Mouse (Mus musculus) limb, embryonic 12.5 days (tissue): ENCODE results near the gene Sorbs1. TPM values are rescaled to one million over a fixed set of nuclear protein-coding genes. Genes with fewer than 3 reads are reported as not detected.
A peak's percentile ranks its signal among the peaks of the same experiment; 100 is the strongest.

Experiments
- ATAC-seq: fragments of 200-750 bp; cut with Nextera tagmentation; 2 replicates; pipeline ENCODE4 v1.8.0; 2017; ENCODE audit warnings: low read depth, moderate TSS enrichment; ENCODE audit not compliant: insufficient number of reproducible peaks, insufficient read depth, low FRiP score, low TSS enrichment
- H3K27ac ChIP-seq: fragments of 300-500 bp; sonication (generic); 2 replicates; pipeline ENCODE4 v1.5.1; 2016; ENCODE audit warnings: mild to moderate bottlenecking, moderate library complexity
- H3K27me3 ChIP-seq: fragments of 300-500 bp; sonication (generic); 2 replicates; pipeline ENCODE4 v1.6.1; 2016; ENCODE audit warnings: mild to moderate bottlenecking, moderate library complexity
- H3K36me3 ChIP-seq: fragments of 300-500 bp; sonication (generic); 2 replicates; pipeline ENCODE4 v1.6.1; 2016; ENCODE audit warnings: mild to moderate bottlenecking, moderate library complexity
- H3K4me1 ChIP-seq: fragments of 300-500 bp; sonication (generic); replicated peaks from 2 replicates; pipeline ENCODE4 v1.6.1; 2016
- H3K4me2 ChIP-seq: fragments of 300-500 bp; sonication (generic); 2 replicates; pipeline ENCODE4 v1.6.1; 2016; ENCODE audit warnings: mild to moderate bottlenecking, moderate library complexity
- H3K4me3 ChIP-seq: fragments of 300-500 bp; sonication (generic); replicated peaks from 2 replicates; pipeline ENCODE4 v1.5.1; 2016; ENCODE audit warnings: mild to moderate bottlenecking
- H3K9ac ChIP-seq: fragments of 300-500 bp; sonication (generic); replicated peaks from 2 replicates; pipeline ENCODE4 v1.6.1; 2016; ENCODE audit warnings: mild to moderate bottlenecking, moderate library complexity
- H3K9me3 ChIP-seq: fragments of 300-500 bp; sonication (generic); 2 replicates; pipeline ENCODE4 v1.6.1; 2016; ENCODE audit warnings: mild to moderate bottlenecking, moderate library complexity
- WGBS: fragments of 180-500 bp; shearing (Covaris S2); methylation state at CpG from one replicate; pipeline ENCODE4 v1.1.7; 2016; 5-methylcytosine and 5-hydroxymethylcytosine counted together
- polyA plus RNA-seq: library from polyadenylated mRNA; unstranded; fragments of >200 nt; fragmentation: Nextera tagmentation; extraction: Ambion mirVana; gene quantifications from 2 replicates; pipeline ENCODE4 v1.2.1, GENCODE M21; 2016

Sorbs1 gene
- polyA plus RNA-seq, 1 experiment from 2014 or later = 37.3 TPM

- WGBS = 2% methylated on average over 34 of the region's 34 CpGs
- Histone ChIP-seq H3K4me1 (peaks cover 11% of the 10 kb centered on the region), H3K36me3 (no peaks in the 10 kb centered on the region), H3K9me3 (0 out of 2 replicates have a peak, but pooled peaks cover 2% of the 10 kb centered on the region), H3K4me3 (peak overlapping the region; percentile 68), H3K27ac (peak overlapping the region; percentile 87), H3K9ac (peak overlapping the region; percentile 83), H3K4me2 (peak overlapping the region; percentile 79), H3K27me3 (no peaks in the 10 kb centered on the region)
- ATAC-seq = peak; percentile 17; the same call in 1 of the 2 replicates
Measured at GRCm38 (mm10) chr19:40512500-40513421, 818 bp downstream of the Sorbs1 start.

GRCm38 (mm10) chr19:40511679-40512309 lies 1.8 kb downstream of the Sorbs1 start:
- Histone ChIP-seq H3K27ac (no peak overlapping the region), H3K4me3 (peak overlapping the region; percentile 68), H3K9ac (peak overlapping the region; percentile 83; the same call in 1 of the 2 replicates), H3K4me2 (peak overlapping the region; percentile 79), H3K36me3 (no peaks in the 10 kb centered on the region), H3K9me3 (0 out of 2 replicates have a peak, but pooled peaks cover 6% of the 10 kb centered on the region), H3K27me3 (no peaks in the 10 kb centered on the region), H3K4me1 (peaks cover 11% of the 10 kb centered on the region)
- ATAC-seq = no peak
- WGBS = 14% methylated on average over 5 of the region's 5 CpGs

- Histone ChIP-seq H3K4me1 (peaks cover 11% of the 10 kb centered on the region), H3K9me3 (0 out of 2 replicates have a peak, but pooled peaks cover 6% of the 10 kb centered on the region), H3K27me3 (no peaks in the 10 kb centered on the region), H3K36me3 (no peaks in the 10 kb centered on the region), H3K4me3 (no peak overlapping the region), H3K9ac (no peak overlapping the region), H3K4me2 (0 out of 2 replicates have a peak overlapping the region, but pooled peaks have one; percentile 3), H3K27ac (no peak overlapping the region)
- WGBS = 75% methylated on average over 8 of the region's 8 CpGs
- ATAC-seq = no peak
Measured at GRCm38 (mm10) chr19:40511100-40511439, 2.5 kb downstream of the Sorbs1 start.

- Histone ChIP-seq H3K4me3 (no peak overlapping the region), H3K9me3 (0 out of 2 replicates have a peak, but pooled peaks cover 6% of the 10 kb centered on the region), H3K9ac (no peak overlapping the region), H3K27ac (no peak overlapping the region), H3K4me1 (peaks cover 11% of the 10 kb centered on the region), H3K4me2 (0 out of 2 replicates have a peak overlapping the region, but pooled peaks have one; percentile 3), H3K36me3 (no peaks in the 10 kb centered on the region), H3K27me3 (no peaks in the 10 kb centered on the region)
- 75% methylated on average over 13 of the region's 13 CpGs for WGBS
- ATAC-seq = no peak
Measured at GRCm38 (mm10) chr19:40510387-40511099, 3.0 kb downstream of the Sorbs1 start.

- no peaks in the 10 kb centered on the region for H3K36me3 ChIP-seq
- ATAC-seq = no peak
Measured at GRCm38 (mm10) chr19:40509274-40509673, 4.3 kb downstream of the Sorbs1 start.

GRCm38 (mm10) chr19:40508851-40509250 lies 4.7 kb downstream of the Sorbs1 start:
- Histone ChIP-seq H3K4me3 (no peak overlapping the region), H3K4me2 (no peak overlapping the region), H3K27ac (no peak overlapping the region), H3K9me3 (0 out of 2 replicates have a peak, but pooled peaks cover 6% of the 10 kb centered on the region), H3K9ac (no peak overlapping the region), H3K36me3 (no peaks in the 10 kb centered on the region), H3K27me3 (no peaks in the 10 kb centered on the region), H3K4me1 (peaks cover 11% of the 10 kb centered on the region)
- WGBS = 62% methylated on average over 2 of the region's 2 CpGs
- ATAC-seq = no peak

More at GRCm38 (mm10) chr19:40509274-40509673, 4.3 kb downstream of the Sorbs1 start:
- Histone ChIP-seq H3K27me3 (no peaks in the 10 kb centered on the region), H3K27ac (no peak overlapping the region), H3K4me2 (no peak overlapping the region), H3K4me3 (no peak overlapping the region), H3K4me1 (peaks cover 11% of the 10 kb centered on the region), H3K9ac (no peak overlapping the region), H3K9me3 (0 out of 2 replicates have a peak, but pooled peaks cover 6% of the 10 kb centered on the region)
- WGBS = 66% methylated on average over 2 of the region's 2 CpGs

GRCm38 (mm10) chr19:40506965-40507364 lies 6.6 kb downstream of the Sorbs1 start:
- Histone ChIP-seq H3K4me2 (no peak overlapping the region), H3K4me1 (peaks cover 6% of the 10 kb centered on the region), H3K9me3 (0 out of 2 replicates have a peak, but pooled peaks cover 6% of the 10 kb centered on the region), H3K36me3 (no peaks in the 10 kb centered on the region), H3K27me3 (no peaks in the 10 kb centered on the region), H3K9ac (no peak overlapping the region), H3K4me3 (no peak overlapping the region), H3K27ac (no peak overlapping the region)
- no peak for ATAC-seq
- 90% methylated on average over 3 of the region's 3 CpGs for WGBS

- 83% methylated on average over 7 of the region's 7 CpGs for WGBS
- 0 out of 2 replicates have a peak, but pooled peaks cover 6% of the 10 kb centered on the region for H3K9me3 ChIP-seq
Measured at GRCm38 (mm10) chr19:40504336-40504735, 9.2 kb downstream of the Sorbs1 start.

GRCm38 (mm10) chr19:40499940-40500737 lies 13.4 kb downstream of the Sorbs1 start:
- no peaks in the 10 kb centered on the region for H3K27me3 ChIP-seq
- no peak overlapping the region for H3K9ac ChIP-seq
- H3K27ac ChIP-seq = no peak overlapping the region
- no peaks in the 10 kb centered on the region for H3K36me3 ChIP-seq
- WGBS = 78% methylated on average over 11 of the region's 11 CpGs
- H3K4me1 ChIP-seq = peaks cover 9% of the 10 kb centered on the region; the same call in 1 of the 2 replicates
- no peak for ATAC-seq
- H3K4me2 ChIP-seq = no peak overlapping the region
- no peaks in the 10 kb centered on the region for H3K9me3 ChIP-seq
- no peak overlapping the region for H3K4me3 ChIP-seq

More at GRCm38 (mm10) chr19:40504336-40504735, 9.2 kb downstream of the Sorbs1 start:
- no peaks in the 10 kb centered on the region for H3K36me3 ChIP-seq
- H3K9ac ChIP-seq = no peak overlapping the region
- no peak overlapping the region for H3K4me3 ChIP-seq
- H3K27me3 ChIP-seq = no peaks in the 10 kb centered on the region
- no peak for ATAC-seq
- no peaks in the 10 kb centered on the region; the same call in 1 of the 2 replicates for H3K4me1 ChIP-seq
- no peak overlapping the region for H3K4me2 ChIP-seq
- H3K27ac ChIP-seq = no peak overlapping the region

GRCm38 (mm10) chr19:40499141-40499540 lies 14.4 kb downstream of the Sorbs1 start:
- H3K27me3 ChIP-seq = no peaks in the 10 kb centered on the region
- no peaks in the 10 kb centered on the region for H3K9me3 ChIP-seq
- H3K4me1 ChIP-seq = peaks cover 15% of the 10 kb centered on the region; the same call in 1 of the 2 replicates
- no peak for ATAC-seq
- H3K9ac ChIP-seq = no peak overlapping the region
- no peak overlapping the region for H3K27ac ChIP-seq
- H3K4me3 ChIP-seq = no peak overlapping the region
- WGBS = 77% methylated on average over 8 of the region's 8 CpGs
- H3K36me3 ChIP-seq = no peaks in the 10 kb centered on the region
- H3K4me2 ChIP-seq = no peak overlapping the region
